In genomic region chr1:66816837-66817452, GRCm38 (mm10) we compare ENCODE assay signal across 8 mouse cellular contexts. TPM values are rescaled to one million over a fixed set of nuclear protein-coding genes. Genes with fewer than 3 reads are reported as not detected.
DNase-seq lines count a peak whose midpoint lies in the region; ATAC-seq and TF ChIP-seq lines count a peak whose summit lies in the region.

No protein-coding gene starts in this region.

- no peak for TF ChIP-seq POLR2A in testis, adult 2 months (IDR thresholded peaks at IDR 0.05; ENCODE audit: control insufficient read depth, low read depth, low read length)

- no peaks in the 10 kb centered on the region for H3K9me3 ChIP-seq in ES-E14 (ENCODE audit: control insufficient read depth, insufficient read depth, low read depth, low read length)
- no peaks in the 10 kb centered on the region for H3K9me3 ChIP-seq in forebrain, embryonic 14.5 days (replicated peaks; ENCODE audit: control insufficient read depth, low read length)
- H3K9me3 ChIP-seq in neural tube, embryonic 14.5 days (ENCODE audit: control insufficient read depth, low read length): no peaks in the 10 kb centered on the region

- H3K27ac ChIP-seq in ES-E14 (ENCODE audit: insufficient read depth, low read depth, low read length, poor library complexity, severe bottlenecking): peak overlapping the region; percentile 69
- peak overlapping the region; percentile 98 for H3K27ac ChIP-seq in forebrain, embryonic 14.5 days (ENCODE audit: low read depth, low read length)
- H3K27ac ChIP-seq in neural tube, embryonic 14.5 days (ENCODE audit: low read depth, low read length): peak overlapping the region; percentile 99
- H3K27ac ChIP-seq in testis, adult 2 months (ENCODE audit: control insufficient read depth, insufficient read depth, low read depth, low read length): peak overlapping the region; percentile 97

- no peaks in the 10 kb centered on the region for H3K27me3 ChIP-seq in forebrain, embryonic 14.5 days (replicated peaks; ENCODE audit: control insufficient read depth, insufficient read depth, low read length)
- no peaks in the 10 kb centered on the region for H3K27me3 ChIP-seq in neural tube, embryonic 14.5 days (ENCODE audit: control insufficient read depth, insufficient read depth, low read length)
- H3K27me3 ChIP-seq in testis, adult 2 months (ENCODE audit: control insufficient read depth, insufficient read depth, low read length): no peaks in the 10 kb centered on the region

- intact Hi-C loops in heart, postnatal 14 days (cut with DNase I): loop anchor here (5.0 kb wide), 3 partner anchors 45 to 115 kb away; partner anchors contain the start of genes Acadl and Rpe

- H3K4me1 ChIP-seq in ES-E14 (ENCODE audit: control insufficient read depth in 2 of 2, insufficient read depth in 2 of 2, low read length in 2 of 2, poor library complexity in 1 of 2): no peaks in the 10 kb centered on the region; a peak in 1 of 4 replicates
- H3K4me1 ChIP-seq in forebrain, embryonic 14.5 days (ENCODE audit: control insufficient read depth, insufficient read depth, low read length): peaks cover 12% of the 10 kb centered on the region
- peaks cover 12% of the 10 kb centered on the region for H3K4me1 ChIP-seq in neural tube, embryonic 14.5 days (ENCODE audit: control insufficient read depth, insufficient read depth, low read length)
- H3K4me1 ChIP-seq in testis, adult 2 months (ENCODE audit: control insufficient read depth, insufficient read depth, low read length): peaks cover 6% of the 10 kb centered on the region; the same call in 1 of the 2 replicates

- 0% methylated on average over 41 of the region's 63 CpGs for WGBS in forebrain, embryonic 14.5 days
- 0% methylated on average over 32 of the region's 63 CpGs for WGBS in neural tube, embryonic 14.5 days

- ATAC-seq in forebrain, embryonic 14.5 days: peak; percentile 88
- ATAC-seq in neural tube, embryonic 14.5 days (ENCODE audit: low read depth): peak; percentile 90

- no peak for TF ChIP-seq CTCF in testis, adult 2 months (IDR thresholded peaks at IDR 0.05; ENCODE audit: control insufficient read depth, insufficient read depth, insufficient replicate concordance, low read depth, low read length)

- DNase-seq in ES-E14 (ENCODE audit: low read depth, low spot score): peak; percentile 69
- DNase-seq in cerebellum, adult 11 months: peak; percentile 91
- DNase-seq in forebrain, embryonic 14.5 days (ENCODE audit: low spot score): peak; percentile 93
- peak; percentile 95 to 96 for DNase-seq in heart, postnatal 14 days
- DNase-seq in layer of hippocampus, adult 18-20 months (ENCODE audit: low spot score in 2 of 2): peak; percentile 90 to 97
- DNase-seq in lung, adult 18-20 months: peak; percentile 86 to 88

- H3K36me3 ChIP-seq in ES-E14 (ENCODE audit: control insufficient read depth, insufficient read depth, low read length, poor library complexity, severe bottlenecking): no peaks in the 10 kb centered on the region
- no peaks in the 10 kb centered on the region for H3K36me3 ChIP-seq in forebrain, embryonic 14.5 days (ENCODE audit: control insufficient read depth, insufficient read depth, low read length)
- no peaks in the 10 kb centered on the region for H3K36me3 ChIP-seq in neural tube, embryonic 14.5 days (ENCODE audit: control insufficient read depth, insufficient read depth, low read length)
- no peaks in the 10 kb centered on the region for H3K36me3 ChIP-seq in testis, adult 2 months (ENCODE audit: control insufficient read depth, insufficient read depth, low read length)

- H3K4me3 ChIP-seq in ES-E14 (ENCODE audit: insufficient read depth in 1 of 2, low read depth in 1 of 2, low read length in 2 of 2, poor library complexity in 1 of 2, severe bottlenecking in 1 of 2): peak overlapping the region; percentile 75 to 80
- peak overlapping the region; percentile 84 for H3K4me3 ChIP-seq in forebrain, embryonic 14.5 days (ENCODE audit: low read depth, low read length)
- peak overlapping the region; percentile 90 for H3K4me3 ChIP-seq in neural tube, embryonic 14.5 days (ENCODE audit: low read depth, low read length)
- peak overlapping the region; percentile 96 for H3K4me3 ChIP-seq in testis, adult 2 months (ENCODE audit: control insufficient read depth, low read depth, low read length)

- in situ Hi-C loops in ES-E14 (cut with MboI; ENCODE audit: low sequenced_read_pairs in 2 of 2, unreplicated experiment in 2 of 2): no loop called here

- H3K9ac ChIP-seq in ES-E14 (ENCODE audit: insufficient read depth, low read depth, low read length, poor library complexity, severe bottlenecking): peak overlapping the region; percentile 95
- peak overlapping the region; percentile 96 for H3K9ac ChIP-seq in forebrain, embryonic 14.5 days (ENCODE audit: low read length)
- peak overlapping the region; percentile 96 for H3K9ac ChIP-seq in neural tube, embryonic 14.5 days (replicated peaks; ENCODE audit: low read depth, low read length)

- peak overlapping the region; percentile 79 for H3K4me2 ChIP-seq in forebrain, embryonic 14.5 days (ENCODE audit: low read length)
- peak overlapping the region; percentile 72 for H3K4me2 ChIP-seq in neural tube, embryonic 14.5 days (ENCODE audit: low read depth, low read length)

TF ChIP-seq in ES-E14, 5 proteins besides CTCF, POLR2A, EP300 and RAD21:
- TF ChIP-seq MAFK (IDR thresholded peaks at IDR 0.05; ENCODE audit: insufficient read depth, low read depth, low read length) (no peak), ZC3H11A (IDR thresholded peaks at IDR 0.05; ENCODE audit: borderline replicate concordance, low read depth, low read length) (no peak), ZNF384 (IDR thresholded peaks at IDR 0.05; ENCODE audit: low read depth, low read length) (no peak), HCFC1 (IDR thresholded peaks at IDR 0.05; ENCODE audit: borderline replicate concordance, insufficient read depth, low read length) (no peak; the same call in 1 of the 2 replicates), CHD2 (IDR thresholded peaks at IDR 0.05; ENCODE audit: low read depth, low read length) (no peak)

RNA-seq across cellular contexts. Expression of gene Kansl1l, which starts 0.4 kb away (rescaled TPM):
- total RNA-seq in ES-E14 (2012; rRNA removed): 3.3 and 4.7 TPM in 2 replicates
- polyA plus RNA-seq in forebrain, embryonic 14.5 days (2014; fragmentation: Nextera tagmentation; extraction: Ambion mirVana): 8.5 and 10.9 TPM in 2 replicates
- total RNA-seq in heart, postnatal 14 days (2021): 10 to 100 TPM; 18.3 to 18.6 TPM
- 10 to 100 TPM; 20.7 to 24.3 TPM for total RNA-seq in layer of hippocampus, adult 18-20 months (2021)
- polyA plus RNA-seq in neural tube, embryonic 14.5 days (2014; fragmentation: Nextera tagmentation; extraction: Ambion mirVana): 15.6 and 16.6 TPM in 2 replicates
- polyA plus RNA-seq in testis, adult 2 months (2012; rRNA removed): 13.1 and 16.3 TPM in 2 replicates

RNA-seq across cellular contexts. Expression of gene Acadl, which starts 46.1 kb away (rescaled TPM):
- total RNA-seq in ES-E14 (2012; rRNA removed): 4.2 and 4.9 TPM in 2 replicates
- 34.7 and 36.2 TPM in 2 replicates for polyA plus RNA-seq in forebrain, embryonic 14.5 days (2014; fragmentation: Nextera tagmentation; extraction: Ambion mirVana)
- total RNA-seq in heart, postnatal 14 days (2021): 1,000 to 10,000 TPM; 1,175 to 1,217 TPM
- 10 to 100 TPM; 34.1 to 36.2 TPM for total RNA-seq in layer of hippocampus, adult 18-20 months (2021)
- 40.7 and 60.7 TPM in 2 replicates for polyA plus RNA-seq in neural tube, embryonic 14.5 days (2014; fragmentation: Nextera tagmentation; extraction: Ambion mirVana)
- 4.5 and 5.3 TPM in 2 replicates for polyA plus RNA-seq in testis, adult 2 months (2012; rRNA removed)

Comparison
In these comparisons a context has a peak if more than half of its experiments do, and no peak if none do; other contexts are left out.
1. Peak in every context shown above with its lines: DNase-seq, ATAC-seq, H3K4me3 ChIP-seq and H3K27ac ChIP-seq.
2. RNA of gene Acadl, which starts 46.1 kb away (total RNA-seq): 1,175 to 1,217 TPM in heart, postnatal 14 days; 34.1 to 36.2 TPM in layer of hippocampus, adult 18-20 months and 4.2 to 4.9 TPM in ES-E14; every median in the first group is over 10 times any median in the second.